Mouse (Mus musculus): ENCODE results near the gene Sowahd. TPM values are rescaled to one million over a fixed set of nuclear protein-coding genes. Genes with fewer than 3 reads are reported as not detected.
"Not testable (repeated sequence)": the region's sequence is repeated elsewhere in the genome, so short reads cannot be mapped to it uniquely, and the experiment has no call there.

The Sowahd gene
- polyA plus RNA-seq, 1 experiment from 2014 or later, result not detected

DNA sequence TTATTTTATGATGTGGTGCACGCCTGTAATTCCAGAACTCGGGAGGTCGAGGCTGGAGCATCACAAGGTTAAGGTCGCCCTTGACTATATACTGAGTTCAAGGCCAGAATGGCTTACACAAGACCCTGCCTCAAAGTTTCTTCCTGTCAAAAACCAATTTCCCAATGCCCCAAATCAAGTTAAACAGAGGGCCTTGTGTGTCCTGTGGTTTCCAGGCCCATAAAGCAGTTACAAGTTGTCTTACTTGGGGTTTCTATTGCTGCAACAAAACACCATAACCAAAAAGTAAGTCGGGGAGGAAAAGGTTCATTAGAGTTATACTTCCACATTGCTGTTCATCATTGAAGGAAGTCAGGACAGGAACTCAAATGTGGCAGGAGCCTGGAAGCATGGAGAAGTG lies 20.1 kb downstream of the Sowahd start:
- 90% methylated on average over 5 of the region's 5 CpGs for WGBS
- Histone ChIP-seq H3K4me2 (no peak overlapping the region), H3K9me3 (replicated peaks) (no peaks in the 10 kb centered on the region), H3K27me3 (no peaks in the 10 kb centered on the region), H3K4me3 (no peak overlapping the region), H3K9ac (no peak overlapping the region), H3K4me1 (no peaks in the 10 kb centered on the region), H3K27ac (no peak overlapping the region), H3K36me3 (ENCODE audit: poor library complexity, severe bottlenecking) (no peaks in the 10 kb centered on the region)
- no peak for ATAC-seq

- H3K27ac ChIP-seq, result no peak overlapping the region
- ATAC-seq, result peak; percentile 48; the same call in 1 of the 2 replicates
- no peak overlapping the region for H3K4me3 ChIP-seq
- H3K9ac ChIP-seq, result no peak overlapping the region
- no peak overlapping the region for H3K4me2 ChIP-seq
- no peaks in the 10 kb centered on the region for H3K36me3 ChIP-seq (ENCODE audit: poor library complexity, severe bottlenecking)
- H3K4me1 ChIP-seq, result no peaks in the 10 kb centered on the region
- H3K9me3 ChIP-seq (replicated peaks), result no peaks in the 10 kb centered on the region
- H3K27me3 ChIP-seq, result no peaks in the 10 kb centered on the region
- 42% methylated on average over 9 of the region's 9 CpGs for WGBS
These were observed 25.7 kb downstream of the Sowahd start for GRCm38 (mm10) chrX:37074262-37074892.

DNA sequence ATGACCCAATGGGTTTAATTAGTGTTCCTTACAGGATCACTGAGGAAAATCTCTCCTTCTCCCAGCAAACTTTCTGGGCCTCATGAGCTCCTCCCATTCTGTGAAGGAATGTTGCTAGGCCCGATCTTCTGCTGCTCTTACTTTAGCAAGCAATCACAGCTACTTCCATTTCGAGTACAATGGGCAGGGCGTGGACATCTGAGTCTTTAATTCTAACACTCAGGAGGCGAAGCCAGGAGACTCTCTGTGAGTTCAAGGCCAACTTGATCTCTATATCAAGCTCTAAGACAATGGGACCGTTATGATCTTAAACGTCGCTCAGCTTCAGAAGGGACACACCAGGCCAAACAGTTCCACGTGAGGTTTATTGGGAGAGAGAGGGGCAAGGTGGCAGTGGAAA lies 28.0 kb downstream of the Sowahd start:
- H3K36me3 ChIP-seq (ENCODE audit: poor library complexity, severe bottlenecking), result peaks cover 9% of the 10 kb centered on the region; the same call in 1 of the 2 replicates
- no peaks in the 10 kb centered on the region for H3K4me1 ChIP-seq
- no peak overlapping the region for H3K9ac ChIP-seq
- H3K9me3 ChIP-seq (replicated peaks), result no peaks in the 10 kb centered on the region
- no peak overlapping the region for H3K27ac ChIP-seq
- WGBS, result 80% methylated on average over 8 of the region's 8 CpGs
- H3K27me3 ChIP-seq, result no peaks in the 10 kb centered on the region
- H3K4me2 ChIP-seq, result no peak overlapping the region
- ATAC-seq, result no peak
- H3K4me3 ChIP-seq, result no peak overlapping the region

- Histone ChIP-seq H3K4me1 (peaks cover 11% of the 10 kb centered on the region), H3K36me3 (ENCODE audit: poor library complexity, severe bottlenecking) (peaks cover 17% of the 10 kb centered on the region; the same call in 1 of the 2 replicates)
- not testable (repeated sequence) for ATAC-seq; H3K4me2 ChIP-seq; H3K9me3 ChIP-seq (replicated peaks); H3K27ac ChIP-seq; H3K27me3 ChIP-seq; H3K9ac ChIP-seq; H3K4me3 ChIP-seq
- 68% methylated on average over 4 of the region's 4 CpGs for WGBS
These were observed 31.7 kb downstream of the Sowahd start for GRCm38 (mm10) chrX:37080345-37080744.

- WGBS, result 65% methylated on average over 6 of the region's 6 CpGs
- H3K9ac ChIP-seq, result no peak overlapping the region
- no peak overlapping the region for H3K4me2 ChIP-seq
- no peaks in the 10 kb centered on the region for H3K9me3 ChIP-seq (replicated peaks)
- H3K4me3 ChIP-seq, result no peak overlapping the region
- ATAC-seq, result no peak
- H3K27me3 ChIP-seq, result no peaks in the 10 kb centered on the region
- peaks cover 17% of the 10 kb centered on the region; the same call in 1 of the 2 replicates for H3K36me3 ChIP-seq (ENCODE audit: poor library complexity, severe bottlenecking)
- no peak overlapping the region for H3K27ac ChIP-seq
- H3K4me1 ChIP-seq, result peaks cover 11% of the 10 kb centered on the region
These were observed 32.5 kb downstream of the Sowahd start for GRCm38 (mm10) chrX:37081194-37081593.

GRCm38 (mm10) chrX:37084318-37084926 lies 35.8 kb downstream of the Sowahd start:
- WGBS, result 16% methylated on average over 19 of the region's 19 CpGs
- Histone ChIP-seq H3K27ac (peak overlapping the region; percentile 75), H3K9me3 (replicated peaks) (no peaks in the 10 kb centered on the region), H3K4me2 (peak overlapping the region; percentile 76), H3K4me3 (peak overlapping the region; percentile 57), H3K9ac (peak overlapping the region; percentile 78), H3K27me3 (no peaks in the 10 kb centered on the region), H3K4me1 (peaks cover 11% of the 10 kb centered on the region), H3K36me3 (ENCODE audit: poor library complexity, severe bottlenecking) (peaks cover 17% of the 10 kb centered on the region; the same call in 1 of the 2 replicates)
- ATAC-seq, result peak; percentile 52

- H3K36me3 ChIP-seq (ENCODE audit: poor library complexity, severe bottlenecking), result peaks cover 17% of the 10 kb centered on the region; the same call in 1 of the 2 replicates
- H3K9ac ChIP-seq, result peak within 1 kb of the TSS; percentile 78
- peak within 1 kb of the TSS; percentile 76 for H3K4me2 ChIP-seq
- peaks cover 11% of the 10 kb centered on the region for H3K4me1 ChIP-seq
- H3K9me3 ChIP-seq (replicated peaks), result no peaks in the 10 kb centered on the region
- H3K27ac ChIP-seq, result peak within 1 kb of the TSS; percentile 75
- WGBS, result 19% methylated on average over 36 of the region's 38 CpGs
- H3K4me3 ChIP-seq, result peak within 1 kb of the TSS; percentile 57
- peak; percentile 95 for ATAC-seq
- no peaks in the 10 kb centered on the region for H3K27me3 ChIP-seq
These were observed 36.4 kb downstream of the Sowahd start, which contains the start of gene Rpl39 for GRCm38 (mm10) chrX:37084927-37085660. TSS of gene Rpl39 (minus strand) at chrX:37085402.

DNA sequence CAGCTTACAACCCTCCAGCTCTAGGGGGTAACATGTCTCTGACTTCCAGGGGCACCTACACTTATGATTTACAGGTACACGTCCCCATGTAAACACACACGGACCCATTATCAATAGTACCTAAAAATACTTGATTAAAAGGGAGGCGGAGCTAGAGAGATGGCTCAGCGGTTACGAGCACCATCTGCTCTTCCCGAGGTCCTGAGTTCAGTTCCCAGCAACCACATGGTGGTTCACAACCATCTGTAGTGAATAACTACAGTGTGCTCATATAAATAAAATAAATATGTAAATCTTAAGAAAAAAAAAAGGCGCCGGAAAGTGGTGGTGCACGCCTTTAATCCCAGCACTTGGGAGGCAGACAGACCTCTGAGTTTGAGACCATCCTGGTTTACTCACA lies 37.0 kb downstream of the Sowahd start:
- Histone ChIP-seq H3K9me3 (replicated peaks) (no peaks in the 10 kb centered on the region), H3K9ac (no peak overlapping the region), H3K4me2 (peak overlapping the region; percentile 76), H3K4me3 (peak overlapping the region; percentile 57), H3K4me1 (peaks cover 11% of the 10 kb centered on the region), H3K36me3 (ENCODE audit: poor library complexity, severe bottlenecking) (peaks cover 16% of the 10 kb centered on the region; the same call in 1 of the 2 replicates), H3K27me3 (no peaks in the 10 kb centered on the region), H3K27ac (peak overlapping the region; percentile 75)
- WGBS, result 34% methylated on average over 9 of the region's 9 CpGs
- peak; percentile 50; the same call in 1 of the 2 replicates for ATAC-seq

DNA sequence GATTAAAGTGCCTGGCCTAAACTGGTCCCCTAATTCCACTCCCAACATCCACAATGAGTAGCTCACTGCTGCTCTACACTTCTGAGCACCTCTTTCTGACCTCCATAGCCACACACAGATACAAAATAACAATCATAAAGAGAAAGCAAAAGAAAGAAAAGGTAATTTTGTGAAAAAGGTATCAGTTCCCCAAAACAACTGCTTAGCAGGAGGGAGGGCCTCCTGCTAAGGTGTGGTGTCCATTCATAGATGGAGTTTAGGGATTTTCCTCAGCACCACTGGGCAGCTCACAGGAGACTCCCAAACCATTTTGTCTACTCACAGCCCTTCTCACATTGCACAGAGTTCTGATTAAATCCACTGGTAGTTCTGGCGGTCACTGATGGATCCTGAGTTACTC lies 40.1 kb downstream of the Sowahd start:
- H3K4me1 ChIP-seq, result no peaks in the 10 kb centered on the region
- no peak overlapping the region for H3K9ac ChIP-seq
- no peaks in the 10 kb centered on the region for H3K9me3 ChIP-seq (replicated peaks)
- WGBS, result 79% methylated on average over 1 of the region's 1 CpGs
- ATAC-seq, result no peak
- no peaks in the 10 kb centered on the region for H3K27me3 ChIP-seq
- H3K4me3 ChIP-seq, result no peak overlapping the region
- peaks cover 8% of the 10 kb centered on the region for H3K36me3 ChIP-seq (ENCODE audit: poor library complexity, severe bottlenecking)
- no peak overlapping the region for H3K4me2 ChIP-seq
- no peak overlapping the region for H3K27ac ChIP-seq

DNA sequence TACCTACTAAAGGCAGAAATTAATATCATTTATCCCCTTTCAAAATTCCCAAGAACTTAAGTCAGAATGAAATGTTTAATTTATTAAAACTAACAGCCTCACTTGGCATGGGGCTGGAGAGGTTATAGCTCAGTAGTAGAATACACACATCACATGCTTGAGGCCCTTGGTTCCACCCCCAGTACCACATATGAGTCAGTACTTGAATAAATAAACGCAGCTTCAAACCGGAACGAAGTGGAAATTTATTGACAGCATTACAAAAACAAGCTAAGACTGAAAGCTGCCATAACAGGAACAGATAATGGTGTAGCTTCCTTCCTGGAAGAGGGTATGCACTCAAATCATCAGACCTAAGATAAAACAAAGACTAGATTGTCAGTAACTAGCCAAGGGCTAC lies 42.8 kb downstream of the Sowahd start:
- Histone ChIP-seq H3K4me1 (no peaks in the 10 kb centered on the region), H3K36me3 (ENCODE audit: poor library complexity, severe bottlenecking) (peaks cover 19% of the 10 kb centered on the region), H3K9me3 (replicated peaks) (no peaks in the 10 kb centered on the region), H3K4me3 (no peak overlapping the region), H3K4me2 (no peak overlapping the region), H3K27ac (no peak overlapping the region), H3K27me3 (no peaks in the 10 kb centered on the region), H3K9ac (no peak overlapping the region)
- WGBS, result 91% methylated on average over 3 of the region's 3 CpGs
- ATAC-seq, result no peak

GRCm38 (mm10) chrX:37095106-37095768 lies 46.6 kb downstream of the Sowahd start:
- 96% methylated on average over 11 of the region's 11 CpGs for WGBS
- Histone ChIP-seq H3K9me3 (replicated peaks) (no peaks in the 10 kb centered on the region), H3K4me1 (no peaks in the 10 kb centered on the region), H3K27me3 (no peaks in the 10 kb centered on the region), H3K27ac (no peak overlapping the region), H3K9ac (no peak overlapping the region), H3K36me3 (ENCODE audit: poor library complexity, severe bottlenecking) (peaks cover 39% of the 10 kb centered on the region), H3K4me2 (no peak overlapping the region), H3K4me3 (no peak overlapping the region)
- ATAC-seq, result no peak

DNA sequence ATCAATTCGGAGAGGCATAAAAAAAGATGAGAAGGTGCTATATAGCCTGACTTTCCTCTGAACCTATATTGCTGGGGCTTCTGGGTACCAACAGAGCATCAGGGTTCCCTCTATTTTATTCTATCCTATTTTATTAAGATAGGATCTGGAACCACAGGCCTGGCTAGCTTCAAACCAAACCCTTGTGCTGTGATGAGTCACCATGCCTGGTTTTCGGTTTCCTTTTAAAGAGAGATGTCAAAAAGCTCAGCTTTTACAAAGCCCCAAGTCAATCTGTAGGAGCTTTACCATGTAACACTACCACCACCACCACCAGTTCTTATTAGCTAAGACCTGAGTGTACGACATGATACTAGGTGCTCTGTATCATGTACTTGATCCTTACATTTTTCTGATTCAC lies 50.0 kb downstream of the Sowahd start:
- no peaks in the 10 kb centered on the region for H3K4me1 ChIP-seq
- H3K4me2 ChIP-seq, result no peak overlapping the region
- H3K9me3 ChIP-seq (replicated peaks), result no peaks in the 10 kb centered on the region
- 91% methylated on average over 3 of the region's 3 CpGs for WGBS
- H3K36me3 ChIP-seq (ENCODE audit: poor library complexity, severe bottlenecking), result peaks cover 40% of the 10 kb centered on the region
- no peak overlapping the region for H3K9ac ChIP-seq
- no peaks in the 10 kb centered on the region for H3K27me3 ChIP-seq
- H3K27ac ChIP-seq, result no peak overlapping the region
- no peak for ATAC-seq
- no peak overlapping the region for H3K4me3 ChIP-seq
